13 mouse cellular contexts compared by ENCODE assay signal in the genomic region with DNA sequence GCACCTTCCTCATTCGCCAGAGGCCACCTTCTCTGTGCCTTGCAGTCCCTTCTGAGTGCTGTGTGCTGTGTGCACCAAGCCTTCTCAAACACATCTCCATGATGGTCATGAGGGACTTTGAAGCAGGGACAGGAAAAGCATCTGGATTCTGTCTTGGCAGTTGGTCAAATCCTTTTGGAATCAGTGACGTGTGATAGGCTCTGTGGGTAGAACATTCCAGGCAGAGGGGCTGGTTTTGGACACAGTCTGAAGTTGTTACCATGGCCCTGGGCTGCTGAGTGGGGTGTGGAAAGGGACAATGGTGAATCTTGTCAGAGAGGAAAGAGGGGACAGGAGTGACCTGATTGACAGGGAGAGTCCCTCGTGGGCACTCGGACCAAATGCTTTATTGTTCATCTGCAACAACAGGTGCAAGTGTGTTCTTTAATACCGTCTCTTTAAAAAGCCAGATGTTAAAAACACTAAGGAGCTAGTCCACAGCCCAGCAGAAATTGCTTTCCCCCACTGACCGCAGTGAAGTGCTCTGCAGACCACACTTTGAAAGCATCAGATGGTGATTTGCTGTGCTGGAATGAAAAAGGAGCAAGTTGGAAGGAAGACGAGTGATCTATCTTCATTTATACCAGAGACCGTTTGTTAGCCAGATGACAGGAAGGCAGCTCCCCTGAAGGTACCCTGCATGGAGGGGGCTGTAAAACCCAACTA.
DNase-seq lines count a peak whose midpoint lies in the region; ATAC-seq and TF ChIP-seq lines count a peak whose summit lies in the region.
"Had no signal": no experiment of that assay in that cellular context is flagged by ENCODE, and none has a peak within 500 bp of the region (broad histone marks: within the 10 kb centered on the region; RNA-seq: fewer than 3 reads in every experiment).

No protein-coding gene starts in this region.

- 19% methylated on average over 8 of the region's 8 CpGs for WGBS in kidney, embryonic 15.5 days
- WGBS in kidney, adult 2 months, result 17% methylated on average over 8 of the region's 8 CpGs
- 48% methylated on average over 8 of the region's 8 CpGs for WGBS in embryonic facial prominence, embryonic 13.5 days
- 13% methylated on average over 8 of the region's 8 CpGs for WGBS in limb, embryonic 15.5 days

- no peak overlapping the region for H3K27ac ChIP-seq in kidney, embryonic 15.5 days
- no peak overlapping the region for H3K27ac ChIP-seq in kidney, adult 2 months (ENCODE audit: insufficient read depth, low read depth, low read length)
- H3K27ac ChIP-seq in bone marrow macrophage, adult 2 months (ENCODE audit: insufficient read depth, low read depth, low read length), result peak overlapping the region; percentile 58; the same call in 1 of the 2 replicates
- peak overlapping the region; percentile 13; the same call in 1 of the 2 replicates for H3K27ac ChIP-seq in embryonic facial prominence, embryonic 13.5 days
- peak overlapping the region; percentile 55 for H3K27ac ChIP-seq in limb, embryonic 15.5 days
- H3K27ac ChIP-seq: forebrain, embryonic 13.5 days had no signal

- H3K36me3 ChIP-seq in kidney, embryonic 15.5 days, result no peaks in the 10 kb centered on the region
- no peaks in the 10 kb centered on the region for H3K36me3 ChIP-seq in kidney, adult 2 months (ENCODE audit: control insufficient read depth, insufficient read depth, low read length)
- H3K36me3 ChIP-seq in embryonic facial prominence, embryonic 13.5 days, result peaks cover 9% of the 10 kb centered on the region; the same call in 1 of the 2 replicates
- H3K36me3 ChIP-seq in limb, embryonic 15.5 days, result no peaks in the 10 kb centered on the region

- ATAC-seq in kidney, embryonic 15.5 days (replicated peaks; ENCODE audit: low FRiP score), result no peak
- no peak for ATAC-seq in embryonic facial prominence, embryonic 13.5 days (ENCODE audit: insufficient number of reproducible peaks, insufficient read depth, low FRiP score, low TSS enrichment, low read depth)
- no peak for ATAC-seq in limb, embryonic 15.5 days (ENCODE audit: insufficient number of reproducible peaks, low FRiP score, low TSS enrichment, low read depth)
- no peak for ATAC-seq in frontal cortex, adult (ENCODE audit: low TSS enrichment)
- ATAC-seq: forebrain, embryonic 13.5 days had no signal

- TF ChIP-seq POLR2A in kidney, adult 2 months (IDR thresholded peaks at IDR 0.05; ENCODE audit: low read depth, low read length), result no peak
- TF ChIP-seq POLR2A in bone marrow macrophage, adult 2 months (IDR thresholded peaks at IDR 0.05; ENCODE audit: borderline replicate concordance, low read depth, low read length), result no peak

- H3K27me3 ChIP-seq in kidney, embryonic 15.5 days, result peaks cover 2% of the 10 kb centered on the region; the same call in 1 of the 2 replicates
- H3K27me3 ChIP-seq in kidney, adult 2 months (replicated peaks; ENCODE audit: control insufficient read depth, insufficient read depth, low read length), result no peaks in the 10 kb centered on the region
- H3K27me3 ChIP-seq in embryonic facial prominence, embryonic 13.5 days, result no peaks in the 10 kb centered on the region
- no peaks in the 10 kb centered on the region for H3K27me3 ChIP-seq in limb, embryonic 15.5 days
- H3K27me3 ChIP-seq: forebrain, embryonic 13.5 days; megakaryocyte, embryonic 14.5 days had no signal

- no peak for DNase-seq in kidney, adult 2 months
- DNase-seq in layer of hippocampus, adult 18-20 months (ENCODE audit: low spot score in 2 of 2), result no peak
- DNase-seq in layer of hippocampus, adult 9-11 months, result no peak
- DNase-seq: adrenal gland, postnatal 25 days; cerebellum, adult 9-10 months; heart, postnatal 36 days had no signal

- H3K9ac ChIP-seq in kidney, embryonic 15.5 days, result no peak overlapping the region
- H3K9ac ChIP-seq in embryonic facial prominence, embryonic 13.5 days, result no peak overlapping the region
- no peak overlapping the region for H3K9ac ChIP-seq in limb, embryonic 15.5 days
- H3K9ac ChIP-seq: forebrain, embryonic 13.5 days had no signal

- TF ChIP-seq CTCF in kidney, adult 2 months (conservative IDR thresholded peaks at IDR 0.05; ENCODE audit: insufficient read depth, insufficient read length, low read depth, low read length), result no peak
- no peak for TF ChIP-seq CTCF in bone marrow macrophage, adult 2 months (IDR thresholded peaks at IDR 0.05; ENCODE audit: low read depth, low read length)

- peaks cover 20% of the 10 kb centered on the region for H3K4me1 ChIP-seq in kidney, embryonic 15.5 days
- no peaks in the 10 kb centered on the region for H3K4me1 ChIP-seq in kidney, adult 2 months (ENCODE audit: control insufficient read depth, insufficient read depth, low read length)
- H3K4me1 ChIP-seq in bone marrow macrophage, adult 2 months (ENCODE audit: control insufficient read depth, insufficient read depth, low read length), result peaks cover 17% of the 10 kb centered on the region
- peaks cover 22% of the 10 kb centered on the region for H3K4me1 ChIP-seq in embryonic facial prominence, embryonic 13.5 days
- H3K4me1 ChIP-seq in limb, embryonic 15.5 days, result peaks cover 18% of the 10 kb centered on the region
- H3K4me1 ChIP-seq: megakaryocyte, embryonic 14.5 days had no signal

- H3K4me3 ChIP-seq in kidney, embryonic 15.5 days (replicated peaks), result no peak overlapping the region
- no peak overlapping the region for H3K4me3 ChIP-seq in kidney, adult 2 months (ENCODE audit: insufficient read depth, low read depth, low read length)
- H3K4me3 ChIP-seq in bone marrow macrophage, adult 2 months (ENCODE audit: insufficient read depth, low read length), result no peak overlapping the region
- H3K4me3 ChIP-seq in embryonic facial prominence, embryonic 13.5 days, result no peak overlapping the region
- H3K4me3 ChIP-seq in limb, embryonic 15.5 days, result no peak overlapping the region
- H3K4me3 ChIP-seq: forebrain, embryonic 13.5 days; megakaryocyte, embryonic 14.5 days had no signal

- H3K9me3 ChIP-seq in kidney, embryonic 15.5 days (replicated peaks), result no peaks in the 10 kb centered on the region
- H3K9me3 ChIP-seq in embryonic facial prominence, embryonic 13.5 days, result no peaks in the 10 kb centered on the region; the same call in 1 of the 2 replicates
- H3K9me3 ChIP-seq in limb, embryonic 15.5 days, result no peaks in the 10 kb centered on the region
- H3K9me3 ChIP-seq: forebrain, embryonic 13.5 days had no signal

- H3K4me2 ChIP-seq in kidney, embryonic 15.5 days, result peak overlapping the region; percentile 31; the same call in 1 of the 2 replicates
- H3K4me2 ChIP-seq in embryonic facial prominence, embryonic 13.5 days, result no peak overlapping the region
- H3K4me2 ChIP-seq in limb, embryonic 15.5 days, result peak overlapping the region; percentile 12; the same call in 1 of the 2 replicates
- H3K4me2 ChIP-seq: forebrain, embryonic 13.5 days had no signal

Comparison
In these comparisons a context has a peak if more than half of its experiments do, and no peak if none do; other contexts are left out.
1. H3K27ac ChIP-seq: peak in bone marrow macrophage, adult 2 months (single experiment), embryonic facial prominence, embryonic 13.5 days (single experiment) and limb, embryonic 15.5 days (single experiment); none in kidney, embryonic 15.5 days (single experiment) and kidney, adult 2 months (single experiment).